Mouse (Mus musculus): Measurements from ENCODE around the gene Ing1. TPM values are rescaled to one million over a fixed set of nuclear protein-coding genes. Genes with fewer than 3 reads are reported as not detected.

Gene Ing1
- polyA plus RNA-seq, 1 experiment = 21.8 TPM

DNA sequence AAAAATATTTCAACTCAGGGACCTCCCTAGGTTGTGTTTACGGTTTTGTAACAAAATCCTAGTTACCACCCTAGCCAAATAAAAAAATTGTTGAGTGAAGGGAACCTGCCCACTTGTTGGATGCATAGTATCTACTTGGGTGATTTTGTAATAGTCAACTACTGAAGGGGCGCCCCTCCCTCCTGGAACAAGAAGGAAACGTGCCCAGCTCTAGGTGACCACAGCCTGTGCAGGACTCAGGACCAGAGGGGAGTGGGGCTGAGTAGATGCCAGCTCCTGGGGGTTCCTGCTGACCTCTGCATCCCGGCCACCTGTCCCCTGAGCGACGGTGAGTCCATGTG is 37.3 kb upstream of the Ing1 start:
- H3K79me2 ChIP-seq (ENCODE audit: control insufficient read depth, insufficient read depth) = no peaks in the 10 kb centered on the region
- no peak overlapping the region for H3ac ChIP-seq (ENCODE audit: control insufficient read depth, insufficient read length)
- no peaks in the 10 kb centered on the region for H3K27me3 ChIP-seq (ENCODE audit: control insufficient read depth, insufficient read depth, insufficient read length)
- no peak overlapping the region for H3K4me2 ChIP-seq (ENCODE audit: low read depth)
- H3K4me3 ChIP-seq = no peak overlapping the region
- peaks cover 10% of the 10 kb centered on the region for H3K36me3 ChIP-seq (ENCODE audit: control insufficient read depth, insufficient read depth)
- TF ChIP-seq REST (IDR thresholded peaks at IDR 0.05; ENCODE audit: insufficient read depth, insufficient read length) (no peak), POLR2AphosphoS2 (IDR thresholded peaks at IDR 0.05; ENCODE audit: insufficient read length, low read depth) (no peak), USF1 (IDR thresholded peaks at IDR 0.05; ENCODE audit: low read depth) (no peak)

DNA sequence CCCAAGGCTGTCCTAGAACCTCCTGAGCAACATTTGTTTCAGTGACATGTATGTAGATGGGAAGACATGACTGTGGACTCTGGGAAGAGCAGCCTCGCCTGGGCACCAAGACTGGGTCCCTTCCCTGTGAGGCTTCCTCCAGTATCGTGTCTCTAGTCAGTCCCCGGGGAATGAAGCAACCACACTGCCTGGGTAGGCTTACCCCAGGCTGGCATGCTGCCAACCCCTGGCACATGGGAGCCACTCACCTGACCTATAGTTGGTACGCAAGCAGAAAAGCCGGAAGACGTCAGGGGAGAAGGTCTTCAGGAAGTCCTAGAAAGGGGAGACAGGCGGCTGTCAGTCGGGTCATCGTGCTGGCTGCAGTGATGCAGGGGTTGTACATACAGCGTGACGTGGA is 36.7 kb upstream of the Ing1 start:
- Histone ChIP-seq H3K27me3 (ENCODE audit: control insufficient read depth, insufficient read depth, insufficient read length) (no peaks in the 10 kb centered on the region), H3K36me3 (ENCODE audit: control insufficient read depth, insufficient read depth) (peaks cover 10% of the 10 kb centered on the region), H3K4me3 (no peak overlapping the region), H3K4me2 (ENCODE audit: low read depth) (no peak overlapping the region), H3ac (ENCODE audit: control insufficient read depth, insufficient read length) (no peak overlapping the region), H3K79me2 (ENCODE audit: control insufficient read depth, insufficient read depth) (no peaks in the 10 kb centered on the region)
- TF ChIP-seq E2F4 (IDR thresholded peaks at IDR 0.05; ENCODE audit: insufficient read depth) (no peak), CEBPB (IDR thresholded peaks at IDR 0.05; ENCODE audit: insufficient read depth, poor library complexity, severe bottlenecking) (no peak)

DNA sequence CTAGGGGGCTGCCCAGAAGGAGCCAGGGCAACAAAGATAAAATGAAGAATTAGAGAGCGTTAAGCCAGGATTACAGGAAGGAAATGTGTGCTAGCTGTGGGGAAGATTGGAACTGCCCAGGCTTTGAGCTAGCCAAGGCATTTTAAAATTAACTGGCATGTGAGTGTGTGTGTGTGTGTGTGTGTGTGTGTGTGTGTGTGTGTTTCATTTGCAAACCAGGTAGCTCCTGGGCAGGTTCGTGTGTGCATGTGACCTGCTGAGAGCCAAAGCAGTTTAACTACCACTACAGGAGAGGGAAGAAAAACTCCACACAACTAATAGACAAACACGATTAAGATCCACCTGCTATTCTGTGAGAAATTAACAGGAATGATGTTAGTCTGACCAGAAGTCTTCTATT is 32.0 kb upstream of the Ing1 start:
- Histone ChIP-seq H3K27me3 (ENCODE audit: control insufficient read depth, insufficient read depth, insufficient read length) (no peaks in the 10 kb centered on the region), H3K79me2 (ENCODE audit: control insufficient read depth, insufficient read depth) (no peaks in the 10 kb centered on the region), H3K4me2 (ENCODE audit: low read depth) (no peak overlapping the region), H3ac (ENCODE audit: control insufficient read depth, insufficient read length) (no peak overlapping the region), H3K36me3 (ENCODE audit: control insufficient read depth, insufficient read depth) (peaks cover 7% of the 10 kb centered on the region), H3K4me3 (no peak overlapping the region)
- TF ChIP-seq POLR2AphosphoS2 (IDR thresholded peaks at IDR 0.05; ENCODE audit: insufficient read length, low read depth) = no peak

DNA sequence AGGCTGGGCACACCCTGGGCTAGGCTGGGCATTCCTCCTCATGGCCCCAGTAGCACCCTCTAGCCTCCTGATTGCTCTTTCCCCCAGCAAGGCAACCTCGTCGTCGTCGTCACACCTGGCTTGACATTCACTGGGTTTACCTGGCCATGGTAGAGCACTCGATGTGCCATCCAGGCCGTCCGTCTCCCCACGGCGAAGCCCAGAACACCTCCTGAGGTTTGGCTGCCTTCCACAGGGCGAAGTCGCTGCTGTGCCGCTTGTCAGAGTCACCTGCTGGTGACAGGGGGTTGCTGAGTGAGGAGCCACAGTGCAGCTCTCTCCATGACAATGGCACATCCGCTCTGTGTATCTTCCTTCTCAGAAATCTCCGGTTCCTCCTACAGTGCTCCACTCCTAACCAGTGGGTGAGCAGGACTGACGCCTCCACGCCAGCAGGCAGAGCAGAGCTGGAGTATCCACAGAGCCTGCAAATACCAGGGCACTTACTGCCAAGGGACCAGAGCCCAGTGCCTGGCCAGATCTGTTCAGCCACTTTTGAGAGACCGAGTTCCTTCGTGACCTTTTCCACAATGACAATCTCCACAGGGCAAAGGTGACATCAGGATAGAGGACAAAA is 25.1 kb upstream of the Ing1 start:
- no peak overlapping the region for H3K4me3 ChIP-seq
- H3ac ChIP-seq (ENCODE audit: control insufficient read depth, insufficient read length) = no peak overlapping the region
- TF ChIP-seq E2F4 (IDR thresholded peaks at IDR 0.05; ENCODE audit: insufficient read depth) (no peak), SRF (IDR thresholded peaks at IDR 0.05; ENCODE audit: control insufficient read depth, insufficient read length, low read depth) (no peak), MAX (IDR thresholded peaks at IDR 0.05; ENCODE audit: low read depth) (no peak)
- no peaks in the 10 kb centered on the region for H3K79me2 ChIP-seq (ENCODE audit: control insufficient read depth, insufficient read depth)
- H3K36me3 ChIP-seq (ENCODE audit: control insufficient read depth, insufficient read depth) = no peaks in the 10 kb centered on the region
- H3K27me3 ChIP-seq (ENCODE audit: control insufficient read depth, insufficient read depth, insufficient read length) = no peaks in the 10 kb centered on the region
- no peak overlapping the region for H3K4me2 ChIP-seq (ENCODE audit: low read depth)

DNA sequence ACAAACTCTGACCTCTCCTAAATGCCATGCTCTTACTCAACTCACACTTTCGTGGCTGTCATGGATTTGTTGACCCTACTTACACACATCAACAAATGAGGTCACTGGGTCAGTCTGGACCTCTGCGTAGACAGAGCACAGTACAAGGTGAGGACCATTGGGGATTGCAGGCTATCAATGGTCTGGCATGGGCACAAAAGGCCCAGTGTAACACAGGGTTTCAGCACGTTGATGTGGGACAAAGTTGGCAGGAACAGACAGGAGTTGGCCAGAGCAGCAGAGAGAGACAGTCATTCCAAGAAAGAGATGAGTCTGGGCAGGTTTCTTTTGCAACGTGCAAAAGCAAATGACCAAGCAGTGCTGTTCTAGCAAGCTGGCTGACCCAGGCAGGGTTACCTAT is 24.5 kb upstream of the Ing1 start:
- no peaks in the 10 kb centered on the region for H3K36me3 ChIP-seq (ENCODE audit: control insufficient read depth, insufficient read depth)

DNA sequence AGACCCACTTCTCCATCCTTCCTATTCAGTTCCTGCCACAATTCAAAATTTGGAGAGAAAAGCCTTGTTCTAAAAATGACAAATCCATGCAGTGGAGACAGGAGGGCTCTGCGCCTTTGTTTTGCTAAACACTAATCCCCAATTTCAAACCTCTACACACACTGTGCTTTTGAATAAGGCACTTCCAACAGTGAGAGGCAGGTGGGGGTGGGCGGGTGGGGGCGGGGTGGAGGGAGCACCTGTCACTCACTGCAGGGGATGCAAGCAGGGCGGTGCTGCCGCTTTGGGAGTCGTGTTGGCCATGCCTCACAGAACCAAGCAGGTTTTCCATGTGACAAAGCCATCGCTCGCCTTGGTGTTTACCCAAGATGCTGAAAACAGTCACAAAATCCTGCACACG is 20.9 kb upstream of the Ing1 start:
- TF ChIP-seq MYOG (IDR thresholded peaks at IDR 0.05; ENCODE audit: control insufficient read depth in 1 of 3, insufficient read depth in 1 of 3, insufficient read length in 2 of 3, low read depth in 2 of 3) = no peak
- no peak for TF ChIP-seq CEBPB (IDR thresholded peaks at IDR 0.05; ENCODE audit: insufficient read depth, poor library complexity, severe bottlenecking)
- no peak for TF ChIP-seq MAX (IDR thresholded peaks at IDR 0.05; ENCODE audit: low read depth)
- TF ChIP-seq TCF3 (IDR thresholded peaks at IDR 0.05; ENCODE audit: insufficient read length, low read depth) = no peak
- TF ChIP-seq POLR2AphosphoS2 (IDR thresholded peaks at IDR 0.05; ENCODE audit: insufficient read length, low read depth) = no peak
- TF ChIP-seq MYOD1 (IDR thresholded peaks at IDR 0.05; ENCODE audit: control insufficient read depth in 1 of 3, insufficient read length in 2 of 3, low read depth in 2 of 3) = no peak
- TF ChIP-seq POLR2A (IDR thresholded peaks at IDR 0.05; ENCODE audit: insufficient read length, low read depth) = no peak
- no peak for TF ChIP-seq SRF (IDR thresholded peaks at IDR 0.05; ENCODE audit: control insufficient read depth, insufficient read length, low read depth)
- no peak for TF ChIP-seq REST (IDR thresholded peaks at IDR 0.05; ENCODE audit: insufficient read depth, insufficient read length)
- TF ChIP-seq USF1 (IDR thresholded peaks at IDR 0.05; ENCODE audit: low read depth) = no peak
- TF ChIP-seq E2F4 (IDR thresholded peaks at IDR 0.05; ENCODE audit: insufficient read depth) = no peak
- no peak for TF ChIP-seq TCF12 (IDR thresholded peaks at IDR 0.05; ENCODE audit: insufficient read depth, poor library complexity, severe bottlenecking)
- no peak overlapping the region for H3ac ChIP-seq (ENCODE audit: control insufficient read depth, insufficient read length)
- no peaks in the 10 kb centered on the region for H3K36me3 ChIP-seq (ENCODE audit: control insufficient read depth, insufficient read depth)

More for the DNA sequence above, 24.5 kb upstream of the Ing1 start:
- no peak overlapping the region for H3ac ChIP-seq (ENCODE audit: control insufficient read depth, insufficient read length)
- TF ChIP-seq MAX (IDR thresholded peaks at IDR 0.05; ENCODE audit: low read depth) (no peak), TCF12 (IDR thresholded peaks at IDR 0.05; ENCODE audit: insufficient read depth, poor library complexity, severe bottlenecking) (no peak), POLR2A (IDR thresholded peaks at IDR 0.05; ENCODE audit: insufficient read length, low read depth) (no peak), POLR2AphosphoS2 (IDR thresholded peaks at IDR 0.05; ENCODE audit: insufficient read length, low read depth) (no peak), CEBPB (IDR thresholded peaks at IDR 0.05; ENCODE audit: insufficient read depth, poor library complexity, severe bottlenecking) (no peak), E2F4 (IDR thresholded peaks at IDR 0.05; ENCODE audit: insufficient read depth) (no peak), USF1 (IDR thresholded peaks at IDR 0.05; ENCODE audit: low read depth) (no peak), REST (IDR thresholded peaks at IDR 0.05; ENCODE audit: insufficient read depth, insufficient read length) (no peak), TCF3 (IDR thresholded peaks at IDR 0.05; ENCODE audit: insufficient read length, low read depth) (no peak), SRF (IDR thresholded peaks at IDR 0.05; ENCODE audit: control insufficient read depth, insufficient read length, low read depth) (no peak), MYOD1 (IDR thresholded peaks at IDR 0.05; ENCODE audit: control insufficient read depth in 1 of 3, insufficient read length in 2 of 3, low read depth in 2 of 3) (no peak), MYOG (IDR thresholded peaks at IDR 0.05; ENCODE audit: control insufficient read depth in 1 of 3, insufficient read depth in 1 of 3, insufficient read length in 2 of 3, low read depth in 2 of 3) (no peak)
- no peaks in the 10 kb centered on the region for H3K79me2 ChIP-seq (ENCODE audit: control insufficient read depth, insufficient read depth)
- no peak overlapping the region for H3K4me3 ChIP-seq
- H3K4me2 ChIP-seq (ENCODE audit: low read depth) = no peak overlapping the region
- H3K27me3 ChIP-seq (ENCODE audit: control insufficient read depth, insufficient read depth, insufficient read length) = no peaks in the 10 kb centered on the region

More for the DNA sequence above, 20.9 kb upstream of the Ing1 start:
- Histone ChIP-seq H3K4me2 (ENCODE audit: low read depth) (no peak overlapping the region), H3K79me2 (ENCODE audit: control insufficient read depth, insufficient read depth) (no peaks in the 10 kb centered on the region), H3K4me3 (no peak overlapping the region), H3K27me3 (ENCODE audit: control insufficient read depth, insufficient read depth, insufficient read length) (no peaks in the 10 kb centered on the region)

Measured in myocyte (in vitro differentiated cells).